Mouse (Mus musculus) olfactory bulb, adult 2 months (tissue): Measurements from ENCODE around the gene D630023F18Rik.

ENCODE experiments used
- CTCF ChIP-seq: fragments of 200-500 bp; IDR thresholded peaks from 2 replicates; pipeline ENCODE4 v1.5.1; 2012; ENCODE audit warnings: low read depth, mild to moderate bottlenecking, low read length, moderate library complexity; ENCODE audit not compliant: insufficient read depth
- POLR2A ChIP-seq: fragments of 200-500 bp; IDR thresholded peaks from 2 replicates; pipeline ENCODE4 v1.6.1; 2012; ENCODE audit warnings: mild to moderate bottlenecking, low read depth, low read length, moderate library complexity; ENCODE audit not compliant: insufficient read depth

DNA sequence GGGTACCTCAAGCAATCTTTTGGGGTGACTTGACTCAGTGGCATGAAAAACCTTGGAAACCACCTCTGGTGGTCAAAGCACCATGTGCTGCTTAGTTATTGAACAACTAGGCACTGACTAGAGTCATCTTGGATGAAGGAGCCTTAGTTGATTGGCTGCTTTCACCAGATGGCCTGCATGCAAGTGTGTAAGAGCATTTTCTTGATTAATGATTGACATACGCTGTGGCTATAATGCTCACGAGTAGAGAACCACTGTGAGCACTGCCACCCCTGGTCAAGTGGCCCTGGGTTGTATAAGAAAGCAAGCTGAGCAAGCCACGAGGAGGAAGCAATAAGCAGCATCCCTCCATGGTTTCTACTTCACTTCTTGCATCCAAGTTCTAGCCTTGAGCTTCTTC is 7.2 kb upstream of the D630023F18Rik start:
- TF ChIP-seq CTCF (no peak), POLR2A (no peak)
